In the genomic region with DNA sequence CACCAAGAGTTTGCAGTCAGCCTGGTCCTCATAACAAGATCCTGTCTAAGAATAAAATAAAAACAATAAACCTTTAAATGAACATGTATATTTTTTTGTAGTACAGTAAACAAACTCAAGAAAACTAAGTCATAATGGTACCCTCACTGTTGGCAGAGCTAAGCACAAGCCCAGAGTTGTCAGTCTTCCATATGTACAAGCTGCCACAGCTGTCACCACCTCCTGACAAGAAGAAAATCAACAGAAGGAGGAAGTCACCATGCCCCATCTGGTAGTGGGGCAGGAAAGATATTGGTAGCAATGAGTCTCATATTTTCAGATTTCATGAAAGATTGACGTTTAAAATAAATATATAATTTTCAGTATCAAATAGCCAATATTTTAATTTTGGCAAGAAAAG, we compare ENCODE assay signal across 22 mouse cellular contexts.
DNase-seq lines count a peak whose midpoint lies in the region; ATAC-seq and TF ChIP-seq lines count a peak whose summit lies in the region.
"Had no signal": no experiment of that assay in that cellular context is flagged by ENCODE, and none has a peak within 500 bp of the region (broad histone marks: within the 10 kb centered on the region; RNA-seq: fewer than 3 reads in every experiment).

No protein-coding gene starts in this region.

- no peak overlapping the region for H3K9ac ChIP-seq in forebrain, embryonic 13.5 days
- no peak overlapping the region for H3K9ac ChIP-seq in forebrain, embryonic 12.5 days
- H3K9ac ChIP-seq in forebrain, embryonic 15.5 days (replicated peaks): no peak overlapping the region
- no peak overlapping the region for H3K9ac ChIP-seq in forebrain, embryonic 16.5 days (replicated peaks; ENCODE audit: low read depth, low read length)
- H3K9ac ChIP-seq: embryonic facial prominence, embryonic 13.5 days; embryonic facial prominence, embryonic 15.5 days had no signal

- no peak for TF ChIP-seq CTCF in brain, embryonic 14.5 days (IDR thresholded peaks at IDR 0.05; ENCODE audit: borderline replicate concordance, extremely low read depth, insufficient read depth, insufficient read length)

- H3K4me3 ChIP-seq in forebrain, embryonic 13.5 days: no peak overlapping the region
- no peak overlapping the region for H3K4me3 ChIP-seq in forebrain, embryonic 12.5 days (replicated peaks)
- no peak overlapping the region for H3K4me3 ChIP-seq in forebrain, embryonic 15.5 days
- H3K4me3 ChIP-seq in forebrain, embryonic 10.5 days: no peak overlapping the region
- H3K4me3 ChIP-seq in forebrain, embryonic 16.5 days (replicated peaks; ENCODE audit: low read length): no peak overlapping the region
- H3K4me3 ChIP-seq: embryonic facial prominence, embryonic 13.5 days; embryonic facial prominence, embryonic 15.5 days; erythroblast, embryonic 14.5 days; gastrocnemius, adult 2 months had no signal

- no peak overlapping the region for H3K27ac ChIP-seq in forebrain, embryonic 13.5 days
- no peak overlapping the region for H3K27ac ChIP-seq in forebrain, embryonic 12.5 days
- H3K27ac ChIP-seq in forebrain, embryonic 15.5 days (replicated peaks): no peak overlapping the region
- H3K27ac ChIP-seq in forebrain, embryonic 10.5 days: no peak overlapping the region
- H3K27ac ChIP-seq in forebrain, embryonic 16.5 days (ENCODE audit: low read length): no peak overlapping the region
- H3K27ac ChIP-seq: embryonic facial prominence, embryonic 13.5 days; embryonic facial prominence, embryonic 15.5 days; gastrocnemius, adult 2 months had no signal

- WGBS in forebrain, embryonic 13.5 days: 83% methylated on average over 1 of the region's 1 CpGs
- WGBS in forebrain, embryonic 12.5 days: 87% methylated on average over 1 of the region's 1 CpGs
- 61% methylated on average over 1 of the region's 1 CpGs for WGBS in forebrain, embryonic 15.5 days
- 85% methylated on average over 1 of the region's 1 CpGs for WGBS in forebrain, embryonic 10.5 days
- WGBS in forebrain, embryonic 16.5 days: 68% methylated on average over 1 of the region's 1 CpGs

- H3K27me3 ChIP-seq in forebrain, embryonic 13.5 days: no peaks in the 10 kb centered on the region
- H3K27me3 ChIP-seq in forebrain, embryonic 12.5 days: no peaks in the 10 kb centered on the region
- no peaks in the 10 kb centered on the region for H3K27me3 ChIP-seq in forebrain, embryonic 15.5 days
- no peaks in the 10 kb centered on the region for H3K27me3 ChIP-seq in forebrain, embryonic 10.5 days (ENCODE audit: poor library complexity, severe bottlenecking)
- no peaks in the 10 kb centered on the region for H3K27me3 ChIP-seq in forebrain, embryonic 16.5 days (replicated peaks; ENCODE audit: control insufficient read depth, insufficient read depth, low read length)
- H3K27me3 ChIP-seq: embryonic facial prominence, embryonic 13.5 days; embryonic facial prominence, embryonic 15.5 days had no signal

- no peaks in the 10 kb centered on the region for H3K36me3 ChIP-seq in forebrain, embryonic 13.5 days (ENCODE audit: poor library complexity, severe bottlenecking)
- H3K36me3 ChIP-seq in forebrain, embryonic 12.5 days (replicated peaks): no peaks in the 10 kb centered on the region
- no peaks in the 10 kb centered on the region for H3K36me3 ChIP-seq in forebrain, embryonic 15.5 days
- no peaks in the 10 kb centered on the region for H3K36me3 ChIP-seq in forebrain, embryonic 10.5 days (replicated peaks)
- H3K36me3 ChIP-seq in forebrain, embryonic 16.5 days (ENCODE audit: control insufficient read depth, insufficient read depth): no peaks in the 10 kb centered on the region
- H3K36me3 ChIP-seq: embryonic facial prominence, embryonic 13.5 days; embryonic facial prominence, embryonic 15.5 days had no signal

- TF ChIP-seq POLR2A in brain, embryonic 14.5 days (IDR thresholded peaks at IDR 0.05; ENCODE audit: borderline replicate concordance, extremely low read depth, insufficient read depth, insufficient read length, poor library complexity, severe bottlenecking): no peak

- H3K9me3 ChIP-seq in forebrain, embryonic 13.5 days (replicated peaks): no peaks in the 10 kb centered on the region
- H3K9me3 ChIP-seq in forebrain, embryonic 12.5 days: no peaks in the 10 kb centered on the region
- H3K9me3 ChIP-seq in forebrain, embryonic 15.5 days: no peaks in the 10 kb centered on the region
- no peaks in the 10 kb centered on the region for H3K9me3 ChIP-seq in forebrain, embryonic 10.5 days
- H3K9me3 ChIP-seq in forebrain, embryonic 16.5 days (ENCODE audit: control insufficient read depth, low read length): no peaks in the 10 kb centered on the region
- H3K9me3 ChIP-seq: embryonic facial prominence, embryonic 13.5 days; embryonic facial prominence, embryonic 15.5 days had no signal

- no peaks in the 10 kb centered on the region for H3K4me1 ChIP-seq in forebrain, embryonic 13.5 days
- H3K4me1 ChIP-seq in forebrain, embryonic 12.5 days: no peaks in the 10 kb centered on the region
- no peaks in the 10 kb centered on the region for H3K4me1 ChIP-seq in forebrain, embryonic 15.5 days
- H3K4me1 ChIP-seq in forebrain, embryonic 10.5 days: no peaks in the 10 kb centered on the region
- no peaks in the 10 kb centered on the region for H3K4me1 ChIP-seq in forebrain, embryonic 16.5 days (replicated peaks; ENCODE audit: control insufficient read depth, insufficient read depth, low read length)
- H3K4me1 ChIP-seq: embryonic facial prominence, embryonic 13.5 days; embryonic facial prominence, embryonic 15.5 days had no signal

- H3K4me2 ChIP-seq in forebrain, embryonic 13.5 days: no peak overlapping the region
- no peak overlapping the region for H3K4me2 ChIP-seq in forebrain, embryonic 12.5 days
- H3K4me2 ChIP-seq in forebrain, embryonic 15.5 days (replicated peaks): no peak overlapping the region
- H3K4me2 ChIP-seq in forebrain, embryonic 16.5 days (ENCODE audit: low read length): no peak overlapping the region
- H3K4me2 ChIP-seq: embryonic facial prominence, embryonic 13.5 days; embryonic facial prominence, embryonic 15.5 days had no signal

- no peak for DNase-seq in forebrain, embryonic 10.5 days (ENCODE audit: extremely low spot score, low spot score)
- peak; percentile 80 for DNase-seq in brain, embryonic 14.5 days (ENCODE audit: low read depth)
- no peak for DNase-seq in adrenal gland, adult (ENCODE audit: inconsistent age in 2 of 2, low spot score in 1 of 2)
- DNase-seq: adrenal gland, adult 8-10 months; adrenal gland, postnatal 14 days; B cell, adult 2 months; cerebellum, adult 11 months; cerebellum, adult 18-20 months; cerebellum, adult 8-10 months; cerebellum, adult 9-11 months; cerebellum, postnatal 14 days; cerebellum, postnatal 36 days; embryo, embryonic 11 days; gastrocnemius, adult 2 months had no signal

- peak; percentile 74; the same call in 1 of the 2 replicates for ATAC-seq in forebrain, embryonic 13.5 days
- ATAC-seq in forebrain, embryonic 12.5 days (ENCODE audit: low FRiP score): no peak
- ATAC-seq in forebrain, embryonic 15.5 days (replicated peaks): peak; percentile 84
- ATAC-seq in forebrain, embryonic 16.5 days: peak; percentile 91
- no peak for ATAC-seq in CD4-positive, CD25-positive, alpha-beta regulatory T cell, adult 4 months

Comparison
In these comparisons a context has a peak if more than half of its experiments do, and no peak if none do; other contexts are left out.
1. ATAC-seq: peak in forebrain, embryonic 13.5 days (single experiment), forebrain, embryonic 15.5 days (single experiment) and forebrain, embryonic 16.5 days (single experiment); none in forebrain, embryonic 12.5 days (single experiment) and CD4-positive, CD25-positive, alpha-beta regulatory T cell, adult 4 months (single experiment).